Mouse (Mus musculus) megakaryocyte-erythroid progenitor cell, adult 5-6 weeks (primary cell): ENCODE results near the gene Il2rg. TPM values are rescaled to one million over a fixed set of nuclear protein-coding genes. Genes with fewer than 3 reads are reported as not detected.

Experiments
- ATAC-seq: replicated peaks from 2 replicates; pipeline ENCODE4 v1.8.0; 2016; ENCODE audit warnings: mild to moderate bottlenecking, inconsistent platforms; ENCODE audit not compliant: severe bottlenecking, poor library complexity, low FRiP score, low TSS enrichment
- total RNA-seq, 2 experiments: library from RNA; stranded (forward) in 1 of 2; stranded (reverse) in 1 of 2; fragments of 200-1000, 215-1000 nt in 1 of 2; fragments of >200 nt in 1 of 2; fragmentation: Nextera tagmentation in 1 of 2; gene quantifications; 2 replicates each; pipeline ENCODE4 v1.2.3; 2014 to 2017

Gene Il2rg
- total RNA-seq, 2 experiments from 2014 or later: 39.3 to 41.4 TPM

- no peak for ATAC-seq
These were observed 1.4 kb downstream of the Il2rg start for GRCm38 (mm10) chrX:101266631-101267030.

GRCm38 (mm10) chrX:101263892-101264291 is 4.2 kb downstream of the Il2rg start, which contains the start of gene Gm614:
Gene Gm614, minus strand, starts transcription at chrX:101263992.
- no peak for ATAC-seq

- ATAC-seq: no peak
These were observed 7.4 kb downstream of the Il2rg start for GRCm38 (mm10) chrX:101260441-101261325.

GRCm38 (mm10) chrX:101256603-101257002 is 11.5 kb downstream of the Il2rg start:
- no peak for ATAC-seq

- peak; percentile 23 for ATAC-seq
These were observed 13.3 kb downstream of the Il2rg start for GRCm38 (mm10) chrX:101254740-101255139.

- ATAC-seq: peak; percentile 93
These were observed 13.9 kb downstream of the Il2rg start, which contains the start of gene Foxo4 for GRCm38 (mm10) chrX:101253952-101254729. Gene Foxo4, plus strand, starts transcription at chrX:101254528.

GRCm38 (mm10) chrX:101245011-101245410 is 23.0 kb downstream of the Il2rg start:
- no peak for ATAC-seq

- no peak for ATAC-seq
These were observed 45.3 kb downstream of the Il2rg start for GRCm38 (mm10) chrX:101222796-101223162.

- peak; percentile 97 for ATAC-seq
These were observed 45.9 kb downstream of the Il2rg start, which contains the start of gene Snx12 for GRCm38 (mm10) chrX:101221834-101222795. Gene Snx12, minus strand, starts transcription at chrX:101222563.

Other genes with a start within 250 kb of the Il2rg start
- not detected in 2 replicates for gene Tex11, start 208.6 kb downstream of the Il2rg start, total RNA-seq (2014; fragmentation: Nextera tagmentation)
- not detected in 2 replicates for gene Tex11, start 208.6 kb downstream of the Il2rg start, total RNA-seq (2017)
- gene Slc7a3, start 182.2 kb downstream of the Il2rg start, total RNA-seq (2014; fragmentation: Nextera tagmentation): 2.0 TPM in 1 of 2 replicates, not detected in the other
- gene Slc7a3, start 182.2 kb downstream of the Il2rg start, total RNA-seq (2017): 0.34 TPM in 1 of 2 replicates, not detected in the other
- gene Snx12, start 45.7 kb downstream of the Il2rg start, total RNA-seq (2014; fragmentation: Nextera tagmentation): 29.7 and 36.6 TPM in 2 replicates
- 34.0 and 38.6 TPM in 2 replicates for gene Snx12, start 45.7 kb downstream of the Il2rg start, total RNA-seq (2017)
- gene Foxo4, start 13.7 kb downstream of the Il2rg start, total RNA-seq (2014; fragmentation: Nextera tagmentation): 9.8 and 12.6 TPM in 2 replicates
- gene Foxo4, start 13.7 kb downstream of the Il2rg start, total RNA-seq (2017): 11.2 and 11.5 TPM in 2 replicates
- gene Gm614, start 4.3 kb downstream of the Il2rg start, total RNA-seq (2014; fragmentation: Nextera tagmentation): 1.3 TPM in 1 of 2 replicates, not detected in the other
- 2.4 TPM in 1 of 2 replicates, not detected in the other for gene Gm614, start 4.3 kb downstream of the Il2rg start, total RNA-seq (2017)
- not detected in 2 replicates for gene Gm20489, start 768 bp upstream of the Il2rg start, total RNA-seq (2014; fragmentation: Nextera tagmentation)
- not detected in 2 replicates for gene Gm20489, start 768 bp upstream of the Il2rg start, total RNA-seq (2017)
- gene Med12, start 5.8 kb upstream of the Il2rg start, total RNA-seq (2014; fragmentation: Nextera tagmentation): 71.6 and 80.7 TPM in 2 replicates
- 33.1 and 34.7 TPM in 2 replicates for gene Med12, start 5.8 kb upstream of the Il2rg start, total RNA-seq (2017)
- gene Nlgn3, start 30.9 kb upstream of the Il2rg start, total RNA-seq (2014; fragmentation: Nextera tagmentation): 0.07 TPM in 1 of 2 replicates, not detected in the other
- not detected in 2 replicates for gene Nlgn3, start 30.9 kb upstream of the Il2rg start, total RNA-seq (2017)
- gene Gjb1, start 108.1 kb upstream of the Il2rg start, total RNA-seq (2014; fragmentation: Nextera tagmentation): not detected in 2 replicates
- gene Gjb1, start 108.1 kb upstream of the Il2rg start, total RNA-seq (2017): not detected in 2 replicates
- gene Zmym3, start 152.6 kb upstream of the Il2rg start, total RNA-seq (2014; fragmentation: Nextera tagmentation): 46.3 and 84.1 TPM in 2 replicates
- gene Zmym3, start 152.6 kb upstream of the Il2rg start, total RNA-seq (2017): 28.7 and 52.7 TPM in 2 replicates
- gene Nono, start 161.1 kb upstream of the Il2rg start, total RNA-seq (2014; fragmentation: Nextera tagmentation): 264 and 296 TPM in 2 replicates
- 572 and 583 TPM in 2 replicates for gene Nono, start 161.1 kb upstream of the Il2rg start, total RNA-seq (2017)
- 5.2 and 7.8 TPM in 2 replicates for gene Itgb1bp2, start 180.8 kb upstream of the Il2rg start, total RNA-seq (2014; fragmentation: Nextera tagmentation)
- gene Itgb1bp2, start 180.8 kb upstream of the Il2rg start, total RNA-seq (2017): not detected in 2 replicates